Mouse (Mus musculus) small intestine, adult 10 weeks (tissue): ENCODE measurements around the gene Acox3. TPM values are rescaled to one million over a fixed set of nuclear protein-coding genes. Genes with fewer than 3 reads are reported as not detected.

Experiments
- polyA plus RNA-seq: library from polyadenylated mRNA; stranded (reverse); fragments of 350-450 nt; fragmentation: Illumina TruSeq; extraction: RNeasy Lipid Tissue Mini Kit (QIAGEN cat#74804); gene quantifications from one replicate; pipeline ENCODE4 v1.2.3, GENCODE M21; 2014; ENCODE audit warnings: low replicate concordance

The Acox3 gene
- 14.1 TPM for polyA plus RNA-seq

GRCm38 (mm10) chr5:35582445-35583220 lies at the start of gene Acox3:
Gene Acox3 (plus strand): TSS chr5:35583040.

GRCm38 (mm10) chr5:35574653-35575599 lies 7.9 kb upstream of the Acox3 start, which contains the start of gene Trmt44:
Gene Trmt44 (minus strand): TSS chr5:35575070.

Other genes starting within 250 kb of the Acox3 start
- not detected for gene Hmx1, start 193.9 kb upstream of the Acox3 start, polyA plus RNA-seq
- not detected for gene Cpz, start 57.3 kb upstream of the Acox3 start, polyA plus RNA-seq
- gene Trmt44, start 8.0 kb upstream of the Acox3 start, polyA plus RNA-seq, result 1.9 TPM
- 0.19 TPM for gene Htra3, start 96.7 kb downstream of the Acox3 start, polyA plus RNA-seq
- 0.11 TPM for gene Sh3tc1, start 156.9 kb downstream of the Acox3 start, polyA plus RNA-seq
- gene Ablim2, start 174.8 kb downstream of the Acox3 start, polyA plus RNA-seq, result not detected